Mouse (Mus musculus): ENCODE data around the gene Vmn1r69. TPM values are rescaled to one million over a fixed set of nuclear protein-coding genes. Genes with fewer than 3 reads are reported as not detected.

Gene Vmn1r69
- not detected in 2 replicates for polyA plus RNA-seq (2015; fragmentation: Nextera tagmentation; extraction: Ambion mirVana)

- no peak within 1 kb of the TSS for H3K4me2 ChIP-seq (replicated peaks; ENCODE audit: low read depth, low read length)
- H3K9ac ChIP-seq (replicated peaks; ENCODE audit: low read depth), result no peak within 1 kb of the TSS
- TF ChIP-seq EP300 (IDR thresholded peaks at IDR 0.05) (no peak), CTCF (IDR thresholded peaks at IDR 0.05) (no peak)
- DNase-seq (ENCODE audit: low spot score) (no peak), ATAC-seq (no peak)
- H3K4me3 ChIP-seq (ENCODE audit: low read depth, low read length), result no peak within 1 kb of the TSS
- no peaks in the 10 kb centered on the region for H3K9me3 ChIP-seq (ENCODE audit: low read length)
- H3K27ac ChIP-seq (ENCODE audit: low read length), result no peak within 1 kb of the TSS
- H3K27me3 ChIP-seq (replicated peaks; ENCODE audit: insufficient read depth, low read length), result no peaks in the 10 kb centered on the region
- H3K36me3 ChIP-seq (ENCODE audit: insufficient read depth, low read length), result no peaks in the 10 kb centered on the region
- no peaks in the 10 kb centered on the region for H3K4me1 ChIP-seq (ENCODE audit: insufficient read depth, low read depth, low read length)
These were observed at the start of gene Vmn1r69 for GRCm38 (mm10) chr7:10613559-10613958. Gene Vmn1r69, minus strand, starts transcription at chr7:10613659.

DNA sequence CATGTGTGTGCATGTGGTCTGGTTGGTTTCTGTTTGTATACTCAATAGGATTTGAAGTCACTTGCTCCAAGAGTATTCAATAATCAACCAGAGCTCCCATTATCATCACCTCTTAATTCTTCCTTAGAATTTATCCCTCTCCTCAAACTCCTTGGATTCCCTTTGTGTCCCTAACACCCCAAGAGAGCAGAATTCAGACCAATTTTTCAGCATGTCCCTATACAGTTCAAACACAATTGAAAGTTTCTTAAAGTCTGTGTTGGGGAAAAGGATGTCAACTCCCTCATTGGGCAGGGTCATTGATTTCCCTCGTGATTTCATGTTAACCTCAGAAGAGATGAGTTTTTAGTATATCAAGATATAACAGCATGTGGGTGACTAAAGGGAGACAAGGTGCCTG is 17.8 kb upstream of the Vmn1r69 start, which contains the start of gene Vmn1r70:
Vmn1r70 (plus strand) TSS at position 301 of the 400 bp plus-strand sequence.
- Histone ChIP-seq H3K27ac (ENCODE audit: low read length) (no peak within 1 kb of the TSS), H3K4me2 (replicated peaks; ENCODE audit: low read depth, low read length) (no peak within 1 kb of the TSS), H3K9ac (replicated peaks; ENCODE audit: low read depth) (no peak within 1 kb of the TSS), H3K9me3 (ENCODE audit: low read length) (no peaks in the 10 kb centered on the region), H3K4me1 (ENCODE audit: insufficient read depth, low read depth, low read length) (no peaks in the 10 kb centered on the region), H3K36me3 (ENCODE audit: insufficient read depth, low read length) (no peaks in the 10 kb centered on the region), H3K4me3 (ENCODE audit: low read depth, low read length) (no peak within 1 kb of the TSS), H3K27me3 (replicated peaks; ENCODE audit: insufficient read depth, low read length) (no peaks in the 10 kb centered on the region)
- TF ChIP-seq CTCF (IDR thresholded peaks at IDR 0.05) (no peak), EP300 (IDR thresholded peaks at IDR 0.05) (no peak)
- ATAC-seq (no peak), DNase-seq (ENCODE audit: low spot score) (no peak)
- 47% methylated on average over 1 of the region's 1 CpGs for WGBS

- Histone ChIP-seq H3K4me2 (replicated peaks; ENCODE audit: low read depth, low read length) (no peak within 1 kb of the TSS), H3K4me3 (ENCODE audit: low read depth, low read length) (no peak within 1 kb of the TSS), H3K27me3 (replicated peaks; ENCODE audit: insufficient read depth, low read length) (no peaks in the 10 kb centered on the region), H3K4me1 (ENCODE audit: insufficient read depth, low read depth, low read length) (no peaks in the 10 kb centered on the region), H3K27ac (ENCODE audit: low read length) (no peak within 1 kb of the TSS), H3K9me3 (ENCODE audit: low read length) (no peaks in the 10 kb centered on the region), H3K9ac (replicated peaks; ENCODE audit: low read depth) (no peak within 1 kb of the TSS), H3K36me3 (ENCODE audit: insufficient read depth, low read length) (no peaks in the 10 kb centered on the region)
- no peak for DNase-seq (ENCODE audit: low spot score)
- WGBS, result 61% methylated on average over 2 of the region's 2 CpGs
- TF ChIP-seq CTCF (IDR thresholded peaks at IDR 0.05), result no peak
- no peak for TF ChIP-seq EP300 (IDR thresholded peaks at IDR 0.05)
- no peak for ATAC-seq
These were observed 55.1 kb downstream of the Vmn1r69 start, which contains the start of gene Vmn1r68 for GRCm38 (mm10) chr7:10558385-10558784. Gene Vmn1r68, minus strand, starts transcription at chr7:10558485.

Other genes starting within 250 kb of the Vmn1r69 start
- not detected in 2 replicates for gene Vmn1r67, start 170.3 kb downstream of the Vmn1r69 start, polyA plus RNA-seq (2015; fragmentation: Nextera tagmentation; extraction: Ambion mirVana)
- 1.4 and 1.6 TPM in 2 replicates for gene Zik1, start 118.3 kb downstream of the Vmn1r69 start, polyA plus RNA-seq (2015; fragmentation: Nextera tagmentation; extraction: Ambion mirVana)
- gene Vmn1r68, start 55.2 kb downstream of the Vmn1r69 start, polyA plus RNA-seq (2015; fragmentation: Nextera tagmentation; extraction: Ambion mirVana), result not detected in 2 replicates
- gene Vmn1r70, start 17.9 kb upstream of the Vmn1r69 start, polyA plus RNA-seq (2015; fragmentation: Nextera tagmentation; extraction: Ambion mirVana), result not detected in 2 replicates
- gene Nlrp4b, start 74.1 kb upstream of the Vmn1r69 start, polyA plus RNA-seq (2015; fragmentation: Nextera tagmentation; extraction: Ambion mirVana), result not detected in 2 replicates
- gene Vmn1r71, start 140.7 kb upstream of the Vmn1r69 start, polyA plus RNA-seq (2015; fragmentation: Nextera tagmentation; extraction: Ambion mirVana), result not detected in 2 replicates

Data from lung, postnatal 0 days (tissue).